Comparison of ENCODE assay signal across 7 mouse cellular contexts in genomic region chr15:6238133-6238532, GRCm38 (mm10).
A peak's percentile ranks its signal among the peaks of the same experiment; 100 is the strongest.
DNase-seq lines count a peak whose midpoint lies in the region; ATAC-seq lines count a peak whose summit lies in the region.

No protein-coding gene starts in this region.

- no peaks in the 10 kb centered on the region for H3K27me3 ChIP-seq in kidney, embryonic 14.5 days (ENCODE audit: control insufficient read depth, insufficient read depth, low read length)
- no peaks in the 10 kb centered on the region for H3K27me3 ChIP-seq in limb, embryonic 15.5 days
- no peaks in the 10 kb centered on the region for H3K27me3 ChIP-seq in stomach, embryonic 14.5 days (ENCODE audit: control insufficient read depth, insufficient read depth, low read length)

- no peaks in the 10 kb centered on the region for H3K9me3 ChIP-seq in kidney, embryonic 14.5 days (ENCODE audit: control insufficient read depth, low read length)
- H3K9me3 ChIP-seq in limb, embryonic 15.5 days, result no peaks in the 10 kb centered on the region
- no peaks in the 10 kb centered on the region for H3K9me3 ChIP-seq in stomach, embryonic 14.5 days (ENCODE audit: control insufficient read depth, low read depth, low read length)

- no peak overlapping the region for H3K4me3 ChIP-seq in kidney, embryonic 14.5 days (ENCODE audit: low read length)
- no peak overlapping the region for H3K4me3 ChIP-seq in limb, embryonic 15.5 days
- H3K4me3 ChIP-seq in stomach, embryonic 14.5 days (ENCODE audit: low read depth, low read length), result no peak overlapping the region

- H3K4me2 ChIP-seq in kidney, embryonic 14.5 days (replicated peaks; ENCODE audit: low read depth, low read length), result no peak overlapping the region
- H3K4me2 ChIP-seq in limb, embryonic 15.5 days, result peak overlapping the region; percentile 13; the same call in 1 of the 2 replicates
- no peak overlapping the region for H3K4me2 ChIP-seq in stomach, embryonic 14.5 days (replicated peaks; ENCODE audit: low read depth, low read length)

- no peak overlapping the region for H3K27ac ChIP-seq in kidney, embryonic 14.5 days (ENCODE audit: low read depth, low read length)
- H3K27ac ChIP-seq in limb, embryonic 15.5 days, result peak overlapping the region; percentile 74
- peak overlapping the region; percentile 35; the same call in 1 of the 2 replicates for H3K27ac ChIP-seq in stomach, embryonic 14.5 days (ENCODE audit: low read length)

- H3K9ac ChIP-seq in kidney, embryonic 14.5 days (ENCODE audit: low read depth, low read length), result no peak overlapping the region
- H3K9ac ChIP-seq in limb, embryonic 15.5 days, result no peak overlapping the region
- no peak overlapping the region for H3K9ac ChIP-seq in stomach, embryonic 14.5 days (replicated peaks; ENCODE audit: low read depth, low read length)

- no peaks in the 10 kb centered on the region for H3K36me3 ChIP-seq in kidney, embryonic 14.5 days (ENCODE audit: control insufficient read depth, insufficient read depth, low read length)
- H3K36me3 ChIP-seq in limb, embryonic 15.5 days, result no peaks in the 10 kb centered on the region
- H3K36me3 ChIP-seq in stomach, embryonic 14.5 days (ENCODE audit: control insufficient read depth, insufficient read depth, low read length), result no peaks in the 10 kb centered on the region

- peak; percentile 77; the same call in 1 of the 2 replicates for ATAC-seq in kidney, embryonic 14.5 days (ENCODE audit: low FRiP score, low TSS enrichment)
- peak; percentile 57 for ATAC-seq in limb, embryonic 15.5 days (ENCODE audit: insufficient number of reproducible peaks, low FRiP score, low TSS enrichment, low read depth)
- ATAC-seq in stomach, embryonic 14.5 days (ENCODE audit: insufficient number of reproducible peaks, insufficient read depth, low FRiP score, low read depth), result no peak; the same call in 1 of the 2 replicates

- peak; percentile 76 for DNase-seq in adrenal gland, adult 8-10 months
- DNase-seq in embryo, embryonic 10 days (ENCODE audit: low spot score), result peak; percentile 88
- DNase-seq in gastrocnemius, postnatal 36 days, result peak; percentile 80 to 82
- peak; percentile 2 to 44 for DNase-seq in natural killer cell, adult 2 months (ENCODE audit: low spot score in 2 of 2)

- intact Hi-C loops in gastrocnemius, postnatal 36 days (cut with DNase I), result loop anchor here (2.0 kb wide), 2 partner anchors 197 to 333 kb away; no protein-coding TSS in a partner anchor

- H3K4me1 ChIP-seq in kidney, embryonic 14.5 days (ENCODE audit: control insufficient read depth, insufficient read depth, low read length), result no peaks in the 10 kb centered on the region
- H3K4me1 ChIP-seq in limb, embryonic 15.5 days, result peaks cover 12% of the 10 kb centered on the region
- H3K4me1 ChIP-seq in stomach, embryonic 14.5 days (ENCODE audit: control insufficient read depth, insufficient read depth, low read length), result no peaks in the 10 kb centered on the region

- 3% methylated on average over 6 of the region's 6 CpGs for WGBS in kidney, embryonic 14.5 days
- 2% methylated on average over 6 of the region's 6 CpGs for WGBS in limb, embryonic 15.5 days
- WGBS in stomach, embryonic 14.5 days, result 3% methylated on average over 6 of the region's 6 CpGs

Comparison
In these comparisons a context has a peak if more than half of its experiments do, and no peak if none do; other contexts are left out.
1. DNase-seq: peak in every context shown above with its lines; median percentile 88 in embryo, embryonic 10 days; 81 in gastrocnemius, postnatal 36 days; 76 in adrenal gland, adult 8-10 months; 23 in natural killer cell, adult 2 months.